Mouse (Mus musculus) right cerebral cortex, adult 18-20 months (tissue): ENCODE results near the gene Map6.
A peak's percentile ranks its signal among the peaks of the same experiment; 100 is the strongest.

ENCODE experiments used
- DNase-seq: peaks from one replicate; pipeline ENCODE4 v3.0.0; 2022; ENCODE audit warnings: mixed read lengths

Map6 gene

DNA sequence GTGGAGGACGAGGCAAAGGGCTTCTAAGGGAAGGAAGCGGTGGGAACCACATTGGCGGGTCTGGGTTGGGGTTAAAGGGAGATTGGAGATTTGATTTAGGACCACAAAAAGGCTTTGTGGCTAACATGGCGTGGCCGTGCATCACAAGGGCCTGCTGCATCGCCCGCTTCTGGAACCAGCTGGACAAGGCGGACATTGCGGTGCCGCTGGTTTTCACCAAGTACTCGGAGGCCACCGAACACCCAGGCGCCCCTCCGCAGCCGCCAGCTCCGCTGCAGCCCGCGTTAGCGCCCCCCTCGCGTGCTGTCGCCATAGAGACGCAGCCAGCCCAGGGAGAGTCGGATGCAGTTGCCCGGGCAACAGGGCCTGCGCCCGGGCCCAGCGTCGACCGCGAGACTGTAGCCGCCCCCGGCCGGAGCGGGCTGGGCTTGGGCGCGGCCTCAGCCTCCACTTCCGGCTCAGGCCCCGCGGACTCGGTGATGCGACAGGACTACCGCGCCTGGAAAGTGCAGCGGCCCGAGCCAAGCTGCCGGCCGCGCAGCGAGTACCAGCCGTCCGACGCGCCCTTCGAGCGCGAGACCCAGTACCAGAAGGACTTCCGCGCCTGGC lies 754 bp downstream of the Map6 start:
- peak; percentile 88 for DNase-seq

DNA sequence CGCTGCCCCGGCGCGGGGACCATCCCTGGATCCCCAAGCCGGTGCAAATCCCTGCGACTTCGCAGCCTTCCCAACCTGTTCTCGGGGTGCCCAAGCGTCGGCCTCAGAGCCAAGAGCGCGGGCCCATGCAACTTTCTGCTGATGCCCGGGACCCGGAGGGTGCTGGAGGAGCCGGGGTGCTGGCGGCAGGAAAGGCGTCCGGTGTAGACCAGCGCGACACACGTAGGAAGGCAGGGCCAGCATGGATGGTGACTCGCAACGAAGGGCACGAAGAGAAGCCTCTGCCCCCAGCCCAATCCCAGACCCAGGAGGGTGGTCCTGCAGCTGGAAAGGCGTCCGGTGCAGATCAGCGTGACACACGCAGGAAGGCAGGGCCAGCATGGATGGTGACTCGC lies 1.3 kb downstream of the Map6 start:
- DNase-seq: no peak

DNA sequence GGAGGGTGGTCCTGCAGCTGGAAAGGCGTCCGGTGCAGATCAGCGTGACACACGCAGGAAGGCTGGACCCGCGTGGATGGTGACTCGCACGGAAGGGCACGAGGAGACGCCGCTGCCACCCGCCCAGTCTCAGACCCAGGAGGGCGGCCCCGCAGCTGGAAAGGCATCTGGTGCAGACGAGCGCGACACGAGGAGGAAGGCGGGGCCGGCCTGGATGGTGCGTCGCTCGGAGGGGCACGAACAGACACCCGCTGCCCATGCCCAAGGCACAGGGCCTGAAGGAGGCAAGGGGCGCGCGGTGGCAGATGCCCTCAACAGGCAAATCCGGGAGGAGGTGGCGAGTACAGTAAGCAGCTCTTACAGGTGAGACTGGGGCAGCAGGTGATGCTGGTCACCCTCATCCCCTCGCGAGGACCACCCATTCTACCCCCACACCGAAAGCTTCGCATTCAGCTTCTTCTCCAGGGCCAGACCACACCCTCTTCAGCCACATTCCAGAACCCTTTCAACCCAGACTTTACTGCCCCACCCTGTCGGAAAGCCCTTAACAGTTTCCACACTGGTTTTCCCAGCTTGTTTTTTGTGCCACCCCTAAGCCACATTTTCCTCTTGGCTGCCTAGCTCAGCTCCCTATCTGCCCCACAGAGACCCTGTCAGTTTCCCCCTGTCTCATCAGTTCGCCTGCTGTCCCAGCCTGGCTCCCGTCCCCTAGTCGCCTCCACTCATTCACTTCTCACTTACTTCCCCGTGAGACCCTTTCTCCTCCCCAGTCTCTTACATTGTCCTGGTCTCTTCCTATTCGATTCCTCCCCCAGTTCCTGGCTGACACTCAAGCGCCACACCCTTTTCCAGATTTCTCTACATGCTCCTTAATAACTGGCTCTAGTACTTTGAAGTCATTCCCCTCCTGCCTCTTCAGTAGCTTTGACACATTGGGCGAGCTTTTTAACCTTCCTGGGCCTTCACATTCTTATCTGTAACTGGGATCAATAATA lies 2.0 kb downstream of the Map6 start:
- peak; percentile 13 for DNase-seq

DNA sequence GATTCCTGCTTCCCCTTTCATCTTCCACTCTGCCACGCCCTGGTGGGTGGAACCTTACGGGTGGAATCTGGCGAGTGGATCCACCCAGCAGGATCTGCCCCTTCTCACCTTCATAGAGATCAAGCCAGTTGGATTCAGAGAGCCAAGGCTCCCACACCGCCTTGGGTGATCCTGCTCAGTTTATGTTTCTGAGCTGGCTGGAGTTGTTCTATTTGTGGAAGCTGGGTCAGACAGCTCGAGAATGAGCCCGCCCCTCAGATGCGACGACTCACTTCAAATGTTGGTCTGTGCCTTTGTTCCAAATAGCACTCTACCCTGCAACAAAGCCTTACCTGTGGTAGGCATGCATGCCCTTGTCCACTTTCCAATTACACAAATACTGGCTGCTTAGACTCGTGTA lies 4.4 kb downstream of the Map6 start:
- peak; percentile 15 for DNase-seq

DNA sequence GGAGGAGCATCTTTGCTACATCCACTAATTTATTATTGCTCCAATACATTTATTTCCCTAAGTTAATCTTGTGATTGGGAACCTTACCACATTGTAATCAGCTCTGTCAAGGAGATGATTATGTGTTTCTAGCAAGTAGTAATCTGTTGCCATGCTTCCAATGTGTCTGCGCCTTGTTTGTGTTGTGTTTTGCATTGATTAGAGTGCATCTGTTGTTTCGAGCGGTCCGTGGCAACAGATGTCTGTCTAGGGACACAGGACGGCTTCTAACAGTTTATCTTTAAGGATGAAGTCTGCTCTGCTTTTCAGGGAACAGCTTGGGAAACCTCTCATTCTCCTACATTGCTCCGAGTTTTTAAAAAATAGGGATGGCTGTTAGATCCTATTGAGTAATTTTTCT lies 7.9 kb downstream of the Map6 start:
- DNase-seq: no peak

DNA sequence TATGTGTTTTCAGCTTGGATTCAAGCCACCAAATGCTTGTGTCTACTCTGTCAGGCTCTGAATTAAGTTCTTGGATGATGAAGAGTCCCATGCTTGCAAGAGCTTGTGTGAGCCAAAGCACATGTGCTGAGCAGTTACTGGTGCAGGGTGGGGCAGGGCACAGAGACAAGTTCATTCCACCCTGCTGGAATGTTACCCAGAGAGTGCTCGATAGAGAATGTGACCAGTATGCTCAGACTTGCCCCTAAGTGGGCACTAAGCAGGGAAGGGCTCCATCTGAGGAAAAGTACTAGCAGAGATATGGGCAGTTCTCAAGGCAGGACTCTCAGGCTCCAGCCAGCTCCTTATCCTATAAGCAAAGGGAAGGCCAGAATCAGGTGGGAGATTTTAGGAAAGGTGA lies 9.4 kb downstream of the Map6 start:
- no peak for DNase-seq

DNA sequence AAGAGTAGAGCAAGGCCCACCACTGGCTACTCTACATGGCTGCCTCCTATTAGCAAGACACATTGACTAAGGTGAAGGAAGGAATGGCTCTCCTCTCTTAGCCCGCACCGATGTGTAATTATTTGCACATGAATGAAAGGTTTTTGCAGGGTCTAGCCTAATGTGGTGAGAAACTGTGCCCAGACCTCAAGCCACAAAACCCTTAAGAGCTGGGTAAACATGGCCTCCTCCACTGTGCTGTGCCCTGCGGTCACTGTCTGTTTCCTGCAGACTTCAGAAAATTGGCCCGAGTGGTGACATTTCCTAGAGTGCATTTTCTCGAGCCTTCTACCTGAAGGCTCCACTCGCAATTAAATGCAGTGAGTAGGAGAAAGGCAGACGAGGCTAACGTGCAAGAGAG lies 11.1 kb downstream of the Map6 start:
- DNase-seq: no peak

DNA sequence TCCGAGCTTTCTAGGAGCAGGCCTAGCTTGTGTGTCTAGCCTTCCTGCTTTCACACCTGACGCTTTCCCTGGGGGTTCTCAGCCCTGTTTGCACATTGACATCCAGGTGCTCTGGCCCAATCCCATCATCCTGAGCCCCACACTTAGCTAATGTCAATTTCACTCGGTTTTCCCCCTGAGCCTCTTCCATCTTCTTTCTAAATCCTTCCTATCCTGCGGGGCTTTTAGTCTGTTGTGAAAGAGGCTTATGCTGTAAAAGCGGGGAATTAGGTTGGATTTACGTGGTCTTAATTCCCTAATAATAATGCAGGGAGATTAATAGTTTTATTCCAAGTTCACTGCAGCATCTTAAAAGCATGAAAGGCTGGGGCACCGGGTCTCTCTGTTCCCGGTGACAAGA lies 12.3 kb downstream of the Map6 start:
- no peak for DNase-seq

DNA sequence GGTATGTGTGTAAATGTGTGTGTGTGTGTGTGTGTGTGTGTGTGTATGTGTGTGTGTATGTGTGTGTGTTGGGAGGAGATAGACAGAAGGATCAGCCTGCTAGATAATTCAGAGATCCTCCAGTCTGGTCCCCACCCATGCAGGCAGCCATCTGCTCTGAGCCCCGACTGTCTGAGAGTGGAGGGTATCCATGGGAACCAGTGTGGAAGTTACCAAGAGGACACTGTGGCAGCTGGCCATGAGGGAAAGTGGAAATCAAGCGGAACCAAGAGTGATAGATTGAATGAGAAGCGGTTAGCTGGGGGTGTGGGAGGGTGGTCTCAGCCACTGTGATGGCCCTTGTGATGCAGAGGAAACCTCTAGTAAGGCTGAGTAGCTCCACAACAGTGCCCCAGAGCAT lies 20.0 kb downstream of the Map6 start:
- DNase-seq: peak; percentile 63

DNA sequence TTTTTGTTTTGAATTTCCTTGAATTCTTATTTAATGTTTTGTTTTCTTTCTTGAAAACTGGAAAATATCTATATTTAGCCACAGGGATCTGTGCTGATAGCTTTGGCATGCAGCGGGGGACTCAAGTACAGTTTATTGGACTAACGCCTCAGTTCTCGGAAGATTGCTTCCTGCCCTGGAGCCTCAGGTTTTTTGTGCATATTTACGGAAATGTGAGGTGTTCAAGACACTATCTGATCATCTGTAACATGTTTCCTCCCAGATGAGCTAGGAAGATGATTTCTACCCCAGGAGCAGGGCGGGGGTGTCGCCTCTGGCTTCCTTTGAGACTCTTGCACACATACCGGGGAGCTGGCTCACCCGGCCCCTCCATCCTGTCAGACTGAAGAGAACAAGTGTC lies 22.8 kb downstream of the Map6 start:
- no peak for DNase-seq

DNA sequence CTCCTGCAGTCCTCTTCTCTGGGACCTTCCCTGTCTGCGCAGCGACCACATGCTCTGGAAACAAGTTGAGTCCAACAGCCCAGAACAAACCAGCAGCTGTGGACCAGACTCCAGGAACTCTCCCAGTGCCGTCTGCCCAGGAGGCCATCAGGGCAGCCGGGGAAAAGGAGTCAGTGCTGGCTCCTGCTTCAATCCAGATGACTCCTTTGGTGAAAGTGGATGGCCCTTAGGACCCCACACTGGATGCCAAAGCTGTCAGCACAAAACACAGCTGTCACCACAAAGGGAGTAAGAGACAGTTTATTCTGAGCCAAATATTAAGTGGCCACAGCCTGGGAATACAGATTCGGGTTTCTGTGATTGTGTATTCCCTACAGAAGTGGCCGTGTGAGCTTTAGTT lies 23.7 kb downstream of the Map6 start:
- DNase-seq: no peak

DNA sequence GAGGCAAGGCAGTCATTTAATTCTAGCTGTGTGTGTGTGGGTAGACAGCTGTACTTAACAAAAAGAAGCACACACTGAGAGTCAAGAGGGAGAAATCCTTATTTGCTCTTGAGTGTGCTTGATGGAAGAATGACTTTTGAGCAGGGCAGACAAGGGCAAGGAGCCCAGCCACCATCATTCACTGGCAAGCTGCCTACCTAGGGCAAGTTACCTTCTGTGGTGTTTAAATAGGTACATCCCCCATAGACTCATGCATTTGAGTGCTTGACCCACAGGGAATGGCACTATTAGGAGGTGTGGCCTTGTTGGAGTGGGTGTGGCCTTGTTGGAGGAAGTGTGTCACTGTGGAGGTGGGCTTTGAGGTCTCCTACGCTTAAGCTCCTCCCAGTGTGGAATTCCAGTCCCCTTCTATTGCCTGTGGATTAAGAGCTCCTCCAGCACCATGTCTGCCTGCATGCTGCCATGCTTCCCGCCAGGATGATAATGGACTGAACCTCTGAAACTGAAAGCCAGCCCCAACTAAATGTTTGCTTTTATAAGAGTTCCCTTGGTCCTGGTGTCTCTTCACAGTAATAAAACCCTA lies 27.0 kb downstream of the Map6 start:
- DNase-seq: no peak

DNA sequence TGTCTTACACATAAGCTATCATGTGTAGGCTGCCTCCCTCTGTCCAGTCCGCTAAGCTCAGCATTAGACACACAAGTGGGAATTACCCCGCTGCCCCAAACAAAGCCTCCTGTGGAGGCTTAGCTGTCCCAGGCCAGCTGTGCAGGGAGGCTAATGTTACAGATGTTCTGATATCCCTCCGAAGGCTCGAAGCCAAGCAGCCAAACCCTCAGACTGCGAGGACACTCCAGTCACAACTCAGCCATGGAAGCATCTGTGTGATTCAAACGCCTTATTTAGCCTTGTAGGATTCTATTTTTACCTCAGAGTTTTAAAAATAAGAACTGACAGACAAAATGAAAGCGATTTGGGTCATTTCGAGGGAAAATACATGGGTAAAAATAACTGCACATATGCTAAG lies 27.9 kb downstream of the Map6 start:
- DNase-seq: no peak

DNA sequence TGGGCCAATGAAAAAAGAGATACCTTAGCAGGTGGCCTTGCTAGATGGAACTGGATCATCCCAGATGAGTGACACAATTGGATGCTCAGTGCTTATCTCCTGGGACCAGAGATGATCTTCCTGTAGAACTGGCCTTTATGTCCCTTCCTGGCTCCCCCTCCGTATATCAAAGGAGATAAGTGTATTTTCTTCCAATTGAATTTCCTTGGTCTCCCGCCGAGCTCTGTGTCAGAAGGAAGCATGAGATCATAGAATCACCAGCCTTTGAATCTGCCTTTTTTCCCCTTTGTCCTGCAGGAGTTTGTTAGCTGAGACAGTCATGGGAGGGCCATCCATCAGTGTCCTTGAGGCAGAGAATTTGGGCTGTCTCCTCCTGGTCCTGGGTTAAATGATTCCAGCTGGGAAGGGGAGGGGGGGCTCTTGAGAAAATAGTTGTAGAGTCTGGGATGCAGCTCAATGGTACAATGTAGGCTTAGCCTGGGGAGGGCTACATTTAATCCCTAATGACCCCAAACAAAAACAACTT lies 33.5 kb downstream of the Map6 start:
- no peak for DNase-seq

DNA sequence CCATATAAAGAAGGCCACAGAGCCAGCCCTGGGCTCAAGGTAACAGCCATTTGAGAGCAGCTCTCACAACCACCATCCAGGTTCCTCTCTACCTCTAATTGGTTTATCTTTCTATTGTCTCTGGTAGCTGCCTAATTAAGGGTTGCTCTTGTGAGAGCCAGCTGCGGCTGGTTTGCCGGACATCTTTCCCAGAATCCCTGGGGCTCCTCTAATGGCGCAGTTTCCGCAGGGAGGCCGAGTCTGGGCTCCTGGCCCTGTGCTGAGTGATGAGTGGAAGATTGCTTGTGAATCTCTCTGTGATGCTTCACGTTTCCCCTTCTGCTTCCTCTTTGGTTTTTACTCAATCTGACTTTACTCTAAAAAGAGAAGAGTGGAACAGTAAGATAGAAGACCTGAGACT lies 36.8 kb downstream of the Map6 start:
- no peak for DNase-seq

DNA sequence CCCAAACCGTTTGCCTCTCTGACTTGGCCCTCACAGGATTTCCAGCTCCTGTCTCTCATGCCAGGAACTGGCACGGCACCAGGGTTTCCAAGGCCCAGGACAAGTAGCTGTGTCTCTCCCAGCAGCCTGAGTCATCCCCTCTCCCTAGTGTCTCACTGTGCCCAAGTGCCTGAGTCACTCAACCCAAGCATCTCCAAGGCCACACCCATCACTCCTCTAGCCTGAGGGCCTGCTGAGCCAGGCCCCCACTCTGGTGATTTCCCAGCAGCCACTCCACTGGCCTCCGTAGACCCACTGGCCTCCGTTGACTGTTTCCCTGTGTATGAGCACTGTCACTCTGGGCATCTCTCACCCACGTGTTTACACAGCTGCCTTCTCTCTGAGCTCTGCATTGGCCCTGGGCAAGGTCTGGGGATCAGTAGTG lies 37.7 kb downstream of the Map6 start:
- peak; percentile 81 for DNase-seq

DNA sequence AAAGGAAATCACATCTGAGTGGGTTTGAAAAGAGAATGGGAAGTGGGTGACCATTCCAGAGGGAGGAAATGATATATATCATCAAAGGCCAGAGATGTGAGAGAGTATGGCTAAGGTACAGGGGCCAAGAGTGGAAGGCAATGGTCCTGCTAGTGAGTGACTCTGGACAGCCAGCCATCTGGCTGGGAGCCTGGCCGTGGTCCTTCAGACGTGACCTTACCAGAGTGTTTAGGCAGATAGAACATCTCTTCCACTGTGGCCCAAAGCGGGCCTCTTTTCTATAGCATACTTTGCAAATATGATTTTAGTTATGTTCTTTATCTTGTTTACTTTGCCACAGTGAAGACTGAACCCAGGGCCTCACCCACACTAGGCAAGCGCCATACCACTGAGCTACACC lies 38.4 kb downstream of the Map6 start:
- no peak for DNase-seq

DNA sequence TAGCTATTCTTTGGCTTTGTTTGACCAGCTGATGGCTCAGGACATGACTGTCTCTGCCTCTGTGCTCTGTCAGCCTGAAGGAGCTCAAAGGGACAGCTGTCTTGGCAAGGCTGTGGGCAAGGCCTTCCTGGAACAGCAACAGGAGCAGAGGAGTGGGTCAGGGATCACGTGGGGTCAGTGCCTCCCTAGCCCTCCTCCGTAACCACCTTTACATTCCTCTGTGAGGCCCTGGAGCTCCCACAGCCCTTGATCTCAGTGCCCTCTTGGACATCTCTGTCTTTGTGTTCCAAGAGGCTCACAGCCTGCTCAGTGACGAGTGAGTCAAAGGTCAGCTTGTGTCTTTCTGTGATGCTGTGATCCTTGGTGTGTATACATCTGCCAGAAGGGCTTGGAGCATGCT lies 39.4 kb downstream of the Map6 start:
- no peak for DNase-seq

DNA sequence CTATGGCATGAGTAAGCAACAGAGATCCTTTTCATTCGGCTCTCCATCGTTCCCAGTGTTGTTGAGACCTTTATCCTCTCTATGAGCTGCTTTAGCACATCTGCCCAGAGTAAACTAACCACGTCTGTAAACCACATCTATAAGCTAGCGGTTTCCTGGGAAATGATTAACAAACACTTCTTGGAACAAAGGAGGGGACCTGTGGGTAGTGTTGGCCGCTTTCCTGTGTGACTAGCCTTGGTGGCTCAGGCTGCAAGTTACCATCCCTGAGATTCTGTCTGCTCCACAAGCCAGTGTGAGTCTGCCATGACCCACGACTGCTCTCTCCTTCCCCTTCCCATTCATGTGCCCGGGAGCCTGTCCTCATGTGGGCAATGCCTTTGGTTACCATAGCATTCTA lies 44.2 kb downstream of the Map6 start:
- DNase-seq: no peak

DNA sequence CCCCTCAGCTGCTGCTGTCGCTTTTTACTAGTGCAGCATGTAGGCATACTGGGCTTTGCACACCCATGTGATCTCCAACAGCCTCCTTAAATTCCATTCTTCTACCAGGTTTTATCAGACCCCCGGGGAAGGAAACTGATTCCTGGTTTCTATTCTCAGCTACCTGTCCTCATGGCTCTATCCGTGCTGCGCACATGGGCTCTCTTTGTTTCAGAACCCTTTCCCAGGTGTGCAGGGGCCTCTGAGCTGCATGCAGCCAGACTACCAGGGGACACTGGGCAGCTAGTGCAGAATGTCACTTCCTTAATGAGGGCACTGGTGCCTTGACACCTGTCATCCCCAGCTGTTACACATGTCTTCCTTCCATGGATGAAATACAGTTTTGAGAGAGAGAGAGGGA lies 44.8 kb downstream of the Map6 start:
- DNase-seq: no peak

DNA sequence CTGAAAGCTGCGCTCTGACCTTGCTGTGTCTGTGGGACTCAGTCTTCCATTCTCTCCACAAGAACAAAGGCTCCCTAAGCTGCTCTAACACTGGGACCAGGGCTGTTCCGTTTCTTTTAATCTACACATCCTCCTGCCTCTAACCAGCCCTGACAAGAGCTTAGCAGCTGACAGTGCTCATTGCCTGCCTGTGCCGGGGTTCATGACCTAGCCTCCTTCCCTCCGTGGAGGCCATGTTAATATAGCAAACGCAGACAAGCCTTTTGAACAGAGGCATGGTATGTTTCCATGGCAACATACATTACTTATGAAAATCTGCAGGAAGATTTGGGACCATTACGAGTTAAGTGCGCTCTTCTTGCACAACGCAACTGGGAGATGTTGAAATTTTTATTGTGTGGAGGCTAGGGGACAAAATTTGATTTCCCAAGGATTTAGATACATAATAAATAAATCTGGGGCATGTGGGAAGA lies 45.5 kb downstream of the Map6 start:
- no peak for DNase-seq

DNA sequence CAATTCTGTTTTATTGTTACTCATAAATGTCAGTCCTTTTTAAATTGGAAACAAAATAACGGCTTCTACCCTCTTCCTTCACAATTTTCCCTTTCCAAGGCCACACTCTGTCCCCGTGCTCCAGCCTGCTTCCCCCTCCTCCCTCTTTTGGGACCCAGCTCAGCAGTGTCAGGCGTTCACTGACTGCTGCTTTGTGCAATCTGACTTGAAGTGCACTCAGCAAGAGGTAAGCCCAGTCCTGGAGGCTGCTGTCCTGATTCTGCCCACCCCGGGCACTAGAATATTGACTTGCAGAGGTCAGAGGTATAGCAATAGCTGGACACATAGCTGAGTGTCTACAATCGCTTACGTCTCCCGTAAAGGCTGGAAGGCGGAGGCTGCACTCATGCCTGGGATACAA lies 46.0 kb downstream of the Map6 start:
- DNase-seq: no peak

DNA sequence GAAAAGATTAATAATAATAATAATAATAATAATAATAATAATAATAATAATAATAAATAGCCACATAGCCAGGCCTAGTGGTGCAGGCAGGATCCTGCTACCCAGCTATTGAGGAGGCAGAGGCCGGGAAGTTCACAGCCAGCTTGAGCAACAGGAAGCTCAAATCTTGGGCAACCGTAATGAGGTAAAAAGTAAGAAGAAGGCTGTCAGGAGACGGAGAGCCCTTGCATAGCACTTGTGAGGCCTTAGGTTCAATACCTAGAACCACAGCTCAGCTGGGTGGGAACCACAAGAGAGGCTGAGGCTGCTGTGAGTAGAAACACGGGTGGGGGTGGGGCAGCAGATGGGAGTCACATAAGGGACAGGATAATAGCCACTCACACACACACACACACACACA lies 47.3 kb downstream of the Map6 start:
- DNase-seq: no peak

DNA sequence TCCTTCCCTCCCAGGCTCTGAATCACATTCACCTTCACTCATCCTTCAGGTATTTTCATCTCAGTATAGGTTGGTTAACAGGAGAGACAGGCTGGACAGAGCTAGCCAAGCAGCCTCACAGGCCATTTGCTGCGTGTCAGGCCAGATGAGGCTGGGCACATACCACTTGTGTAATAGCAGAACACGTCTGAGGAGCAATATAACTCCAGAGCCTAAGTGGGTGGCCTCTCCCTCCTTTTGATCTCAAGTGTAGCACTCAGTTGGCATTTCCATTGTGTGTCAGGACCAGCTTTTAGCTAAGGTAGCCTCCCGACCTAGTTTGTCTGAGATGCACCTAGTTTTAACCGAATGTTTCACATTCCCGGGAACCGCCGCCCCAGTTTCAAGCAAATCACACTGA lies 49.0 kb downstream of the Map6 start:
- no peak for DNase-seq
